Comparison of ENCODE assay signal across 22 mouse cellular contexts in the genomic region with DNA sequence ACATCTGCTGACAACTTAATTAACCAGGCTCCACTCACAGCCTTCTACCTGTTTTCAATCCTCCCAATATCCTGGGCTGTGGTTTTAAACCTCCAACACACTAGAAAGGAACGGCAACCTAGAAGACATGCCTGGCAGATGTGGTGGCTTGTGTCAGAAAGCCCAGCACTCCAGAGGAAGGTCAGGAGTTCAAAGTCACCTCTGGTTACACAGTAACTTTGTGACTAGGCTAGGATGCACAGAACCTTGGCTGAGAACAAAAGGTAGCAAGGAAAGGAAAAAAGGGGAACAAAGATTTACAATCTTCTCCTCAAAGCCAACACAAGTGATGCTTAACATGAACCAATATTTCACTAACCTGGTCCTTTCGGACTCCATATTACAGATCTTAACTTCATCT.
DNase-seq lines count a peak whose midpoint lies in the region; ATAC-seq and TF ChIP-seq lines count a peak whose summit lies in the region.
"Had no signal": no experiment of that assay in that cellular context is flagged by ENCODE, and none has a peak within 500 bp of the region (broad histone marks: within the 10 kb centered on the region; RNA-seq: fewer than 3 reads in every experiment).

No protein-coding gene starts in this region.

- TF ChIP-seq CTCF in kidney, adult 2 months (conservative IDR thresholded peaks at IDR 0.05; ENCODE audit: insufficient read depth, insufficient read length, low read depth, low read length): no peak
- TF ChIP-seq CTCF in liver, adult 2 months (IDR thresholded peaks at IDR 0.05; ENCODE audit: low read depth, low read length): no peak
- no peak for TF ChIP-seq CTCF in liver, postnatal 0 days (IDR thresholded peaks at IDR 0.05; ENCODE audit: low read depth)

- ATAC-seq in kidney, embryonic 14.5 days (ENCODE audit: low FRiP score, low TSS enrichment): no peak
- ATAC-seq in kidney, embryonic 15.5 days (replicated peaks; ENCODE audit: low FRiP score): no peak
- ATAC-seq in liver, postnatal 0 days: no peak
- ATAC-seq: activated CD4-positive, CD25-positive, alpha-beta regulatory T cell, adult 4 months; CD4-positive, CD25-positive, alpha-beta regulatory T cell, adult 4 months; Patski had no signal

- no peak overlapping the region for H3K4me2 ChIP-seq in kidney, embryonic 14.5 days (replicated peaks; ENCODE audit: low read depth, low read length)
- H3K4me2 ChIP-seq in kidney, embryonic 15.5 days: no peak overlapping the region
- no peak overlapping the region for H3K4me2 ChIP-seq in liver, postnatal 0 days (ENCODE audit: low read depth, low read length)

- H3K27ac ChIP-seq in kidney, adult 2 months (ENCODE audit: insufficient read depth, low read depth, low read length): no peak overlapping the region
- no peak overlapping the region for H3K27ac ChIP-seq in kidney, embryonic 14.5 days (ENCODE audit: low read depth, low read length)
- H3K27ac ChIP-seq in kidney, embryonic 15.5 days: no peak overlapping the region
- peak overlapping the region; percentile 68 for H3K27ac ChIP-seq in liver, adult 2 months (replicated peaks; ENCODE audit: insufficient read depth, low read depth, low read length)
- no peak overlapping the region for H3K27ac ChIP-seq in liver, postnatal 0 days (ENCODE audit: low read depth)

- H3K9ac ChIP-seq in kidney, embryonic 14.5 days (ENCODE audit: low read depth, low read length): no peak overlapping the region
- no peak overlapping the region for H3K9ac ChIP-seq in kidney, embryonic 15.5 days
- no peak overlapping the region for H3K9ac ChIP-seq in liver, adult 2 months (ENCODE audit: low read depth, low read length)
- no peak overlapping the region for H3K9ac ChIP-seq in liver, postnatal 0 days (replicated peaks)

- no peak for TF ChIP-seq POLR2A in kidney, adult 2 months (IDR thresholded peaks at IDR 0.05; ENCODE audit: low read depth, low read length)
- no peak for TF ChIP-seq POLR2A in liver, adult 2 months (IDR thresholded peaks at IDR 0.05; ENCODE audit: extremely low read depth, insufficient read depth, low read length)

- H3K79me2 ChIP-seq in liver, adult 2 months (ENCODE audit: control insufficient read depth, insufficient read depth, low read length): no peaks in the 10 kb centered on the region

- TF ChIP-seq EP300 in liver, postnatal 0 days (IDR thresholded peaks at IDR 0.05; ENCODE audit: low read depth): no peak

- H3K9me3 ChIP-seq in kidney, embryonic 14.5 days (ENCODE audit: control insufficient read depth, low read length): peaks cover 14% of the 10 kb centered on the region
- H3K9me3 ChIP-seq in kidney, embryonic 15.5 days (replicated peaks): 0 out of 2 replicates have a peak, but pooled peaks cover 8% of the 10 kb centered on the region
- peaks cover 10% of the 10 kb centered on the region; the same call in 1 of the 2 replicates for H3K9me3 ChIP-seq in liver, postnatal 0 days (ENCODE audit: low read length)

- WGBS in kidney, adult 2 months: 55% methylated on average over 2 of the region's 2 CpGs
- 69% methylated on average over 2 of the region's 2 CpGs for WGBS in kidney, embryonic 14.5 days
- WGBS in kidney, embryonic 15.5 days: 74% methylated on average over 2 of the region's 2 CpGs
- 55% methylated on average over 2 of the region's 2 CpGs for WGBS in liver, adult 2 months
- WGBS in liver, postnatal 0 days (ENCODE audit: insufficient replicate concordance): 64% methylated on average over 2 of the region's 2 CpGs

- peak; percentile 65 for DNase-seq in kidney, adult 2 months
- peak; percentile 54 for DNase-seq in kidney, adult 9 months
- DNase-seq in kidney, postnatal 36 days: peak; percentile 6 to 22
- no peak for DNase-seq in kidney, postnatal 4 days
- DNase-seq in liver, adult 2 months (ENCODE audit: extremely low read depth, low read depth, low spot score): peak; percentile 76
- no peak for DNase-seq in liver, postnatal 0 days
- DNase-seq: adrenal gland, adult 2 months; adrenal gland, adult 8-10 months; adrenal gland, postnatal 10 days; adrenal gland, postnatal 14 days; adrenal gland, postnatal 25 days; adrenal gland, postnatal 36 days; B cell, adult 2 months; cerebellum, adult 11 months; cerebellum, adult 11-12 months had no signal

- no peaks in the 10 kb centered on the region for H3K36me3 ChIP-seq in kidney, adult 2 months (ENCODE audit: control insufficient read depth, insufficient read depth, low read length)
- H3K36me3 ChIP-seq in kidney, embryonic 14.5 days (ENCODE audit: control insufficient read depth, insufficient read depth, low read length): no peaks in the 10 kb centered on the region
- H3K36me3 ChIP-seq in kidney, embryonic 15.5 days: no peaks in the 10 kb centered on the region
- H3K36me3 ChIP-seq in liver, adult 2 months (ENCODE audit: control insufficient read depth, insufficient read depth, low read length): no peaks in the 10 kb centered on the region
- H3K36me3 ChIP-seq in liver, postnatal 0 days (replicated peaks; ENCODE audit: insufficient read depth, low read length): no peaks in the 10 kb centered on the region
- H3K36me3 ChIP-seq: G1E had no signal

- no peaks in the 10 kb centered on the region for H3K27me3 ChIP-seq in kidney, adult 2 months (replicated peaks; ENCODE audit: control insufficient read depth, insufficient read depth, low read length)
- no peaks in the 10 kb centered on the region for H3K27me3 ChIP-seq in kidney, embryonic 14.5 days (ENCODE audit: control insufficient read depth, insufficient read depth, low read length)
- H3K27me3 ChIP-seq in kidney, embryonic 15.5 days: no peaks in the 10 kb centered on the region
- no peaks in the 10 kb centered on the region for H3K27me3 ChIP-seq in liver, adult 2 months (ENCODE audit: control insufficient read depth, insufficient read depth, low read length)
- H3K27me3 ChIP-seq in liver, postnatal 0 days (ENCODE audit: insufficient read depth, low read length): no peaks in the 10 kb centered on the region
- H3K27me3 ChIP-seq: CH12.LX, Patski had no signal

- H3K4me1 ChIP-seq in kidney, adult 2 months (ENCODE audit: control insufficient read depth, insufficient read depth, low read length): peaks cover 2% of the 10 kb centered on the region; the same call in 1 of the 2 replicates
- H3K4me1 ChIP-seq in kidney, embryonic 14.5 days (ENCODE audit: control insufficient read depth, insufficient read depth, low read length): no peaks in the 10 kb centered on the region
- peaks cover 11% of the 10 kb centered on the region for H3K4me1 ChIP-seq in kidney, embryonic 15.5 days
- H3K4me1 ChIP-seq in liver, adult 2 months (ENCODE audit: control insufficient read depth, insufficient read depth, low read length): peaks cover 5% of the 10 kb centered on the region
- H3K4me1 ChIP-seq in liver, postnatal 0 days (ENCODE audit: insufficient read depth): no peaks in the 10 kb centered on the region

- H3K4me3 ChIP-seq in kidney, adult 2 months (ENCODE audit: insufficient read depth, low read depth, low read length): no peak overlapping the region
- H3K4me3 ChIP-seq in kidney, embryonic 14.5 days (ENCODE audit: low read length): no peak overlapping the region
- H3K4me3 ChIP-seq in kidney, embryonic 15.5 days (replicated peaks): no peak overlapping the region
- no peak overlapping the region for H3K4me3 ChIP-seq in liver, adult 2 months (ENCODE audit: insufficient read depth, low read depth, low read length)
- no peak overlapping the region for H3K4me3 ChIP-seq in liver, postnatal 0 days (ENCODE audit: low read depth, low read length)

Comparison
In these comparisons a context has a peak if more than half of its experiments do, and no peak if none do; other contexts are left out.
1. DNase-seq: peak in kidney, adult 2 months (single experiment), kidney, adult 9 months (single experiment), kidney, postnatal 36 days (2 of 2) and liver, adult 2 months (single experiment); none in kidney, postnatal 4 days (0 of 2) and liver, postnatal 0 days (single experiment).